Mouse (Mus musculus) cerebellum, adult 2 months (tissue): Measurements from ENCODE around the gene Zfp981.

ENCODE experiments used
- CTCF ChIP-seq: fragments of 200-500 bp; IDR thresholded peaks from 2 replicates; pipeline ENCODE4 v1.5.1; 2011; ENCODE audit warnings: low read depth, mild to moderate bottlenecking, control low read depth, low read length, moderate library complexity, borderline replicate concordance; ENCODE audit not compliant: insufficient read depth
- POLR2A ChIP-seq: fragments of 200-500 bp; IDR thresholded peaks from 2 replicates; pipeline ENCODE4 v1.6.1; 2011; ENCODE audit warnings: low read length, control low read depth, borderline replicate concordance; ENCODE audit not compliant: insufficient read depth

GRCm38 (mm10) chr4:146520723-146521122 lies 18.9 kb downstream of the Zfp981 start:
- no peak for TF ChIP-seq CTCF
- TF ChIP-seq POLR2A: no peak
